Mouse (Mus musculus) thymus, adult 2 months (tissue): ENCODE results near the gene Cdh3.

Experiments
- CTCF ChIP-seq: fragments of 200-500 bp; IDR thresholded peaks from 2 replicates; pipeline ENCODE4 v1.5.1; 2012; ENCODE audit warnings: mild to moderate bottlenecking, control low read depth, low read length, moderate library complexity, borderline replicate concordance; ENCODE audit not compliant: control insufficient read depth, poor library complexity, insufficient read depth; ENCODE audit errors: extremely low read depth
- POLR2A ChIP-seq: fragments of 200-500 bp; IDR thresholded peaks from 2 replicates; pipeline ENCODE4 v1.6.1; 2012; ENCODE audit warnings: mild to moderate bottlenecking, low read length, control low read depth, moderate library complexity; ENCODE audit not compliant: control insufficient read depth, poor library complexity, insufficient read depth; ENCODE audit errors: extremely low read depth

DNA sequence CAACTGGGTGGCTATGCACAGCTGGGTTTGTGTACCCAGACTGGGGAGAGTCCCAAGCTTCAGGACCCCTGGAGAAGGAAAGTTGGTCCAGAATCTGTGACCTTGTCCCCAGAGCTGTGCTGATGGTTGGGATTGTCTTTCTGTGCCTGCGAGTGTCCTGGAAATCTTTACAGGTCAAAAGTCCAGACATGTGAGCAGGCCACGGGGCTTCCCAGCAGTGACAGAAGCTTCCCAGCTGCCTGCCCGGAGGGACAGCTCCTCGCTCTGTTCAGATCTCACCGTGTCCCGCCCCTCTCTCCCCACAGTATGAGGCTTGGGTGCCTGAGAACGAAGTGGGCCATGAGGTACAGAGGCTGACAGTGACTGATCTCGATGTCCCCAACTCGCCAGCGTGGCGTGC lies 30.3 kb downstream of the Cdh3 start:
- TF ChIP-seq CTCF (no peak), POLR2A (no peak)
